Comparison of ENCODE assay signal across 15 mouse cellular contexts in genomic region chr11:31818032-31818431, GRCm38 (mm10). TPM values are rescaled to one million over a fixed set of nuclear protein-coding genes. Genes with fewer than 3 reads are reported as not detected.
DNase-seq lines count a peak whose midpoint lies in the region; ATAC-seq and TF ChIP-seq lines count a peak whose summit lies in the region.
"Had no signal": no experiment of that assay in that cellular context is flagged by ENCODE, and none has a peak within 500 bp of the region (broad histone marks: within the 10 kb centered on the region; RNA-seq: fewer than 3 reads in every experiment).

No protein-coding gene starts in this region.

- H3K36me3 ChIP-seq in neural tube, embryonic 11.5 days (ENCODE audit: control insufficient read depth, insufficient read depth, low read length): no peaks in the 10 kb centered on the region
- H3K36me3 ChIP-seq in forebrain, embryonic 13.5 days (ENCODE audit: poor library complexity, severe bottlenecking): no peaks in the 10 kb centered on the region
- no peaks in the 10 kb centered on the region for H3K36me3 ChIP-seq in hindbrain, embryonic 16.5 days (ENCODE audit: control insufficient read depth, insufficient read depth, low read length)
- no peaks in the 10 kb centered on the region for H3K36me3 ChIP-seq in neural tube, embryonic 13.5 days

- no peaks in the 10 kb centered on the region for H3K9me3 ChIP-seq in neural tube, embryonic 11.5 days (ENCODE audit: control insufficient read depth, low read length)
- H3K9me3 ChIP-seq in forebrain, embryonic 13.5 days (replicated peaks): no peaks in the 10 kb centered on the region
- H3K9me3 ChIP-seq in hindbrain, embryonic 16.5 days (ENCODE audit: control insufficient read depth, low read length): no peaks in the 10 kb centered on the region
- no peaks in the 10 kb centered on the region for H3K9me3 ChIP-seq in neural tube, embryonic 13.5 days

- H3K27ac ChIP-seq in neural tube, embryonic 11.5 days (ENCODE audit: low read depth, low read length): no peak overlapping the region
- H3K27ac ChIP-seq in forebrain, embryonic 13.5 days: 0 out of 2 replicates have a peak overlapping the region, but pooled peaks have one; percentile 14
- H3K27ac ChIP-seq in hindbrain, embryonic 16.5 days (ENCODE audit: low read depth, low read length): no peak overlapping the region
- H3K27ac ChIP-seq in neural tube, embryonic 13.5 days (replicated peaks): 0 out of 2 replicates have a peak overlapping the region, but pooled peaks have one; percentile 18
- H3K27ac ChIP-seq in layer of hippocampus, adult 2 months: no peak overlapping the region
- no peak overlapping the region for H3K27ac ChIP-seq in left cerebral cortex, adult 2 months

- intact Hi-C loops in left cerebral cortex, adult 2 months (cut with DNase I): no loop called here

- no peaks in the 10 kb centered on the region for H3K27me3 ChIP-seq in neural tube, embryonic 11.5 days (ENCODE audit: control insufficient read depth, insufficient read depth, low read length)
- H3K27me3 ChIP-seq in forebrain, embryonic 13.5 days: no peaks in the 10 kb centered on the region
- H3K27me3 ChIP-seq in hindbrain, embryonic 16.5 days (replicated peaks; ENCODE audit: control insufficient read depth, insufficient read depth, low read length): no peaks in the 10 kb centered on the region
- no peaks in the 10 kb centered on the region for H3K27me3 ChIP-seq in neural tube, embryonic 13.5 days
- H3K27me3 ChIP-seq: Patski had no signal

- peak; percentile 52 for DNase-seq in neural tube, embryonic 11.5 days (ENCODE audit: low spot score)
- no peak for DNase-seq in neural tube, embryonic 10.5 days (ENCODE audit: extremely low spot score, low spot score)
- DNase-seq in layer of hippocampus, adult 2 months (ENCODE audit: low spot score in 2 of 2): no peak
- no peak for DNase-seq in thymus, postnatal 36 days
- no peak for DNase-seq in left cerebral cortex, adult 2 months (ENCODE audit: extremely low spot score in 1 of 2, low spot score in 2 of 2)
- DNase-seq: adrenal gland, postnatal 10 days; heart, adult 18-20 months; heart, postnatal 14 days; kidney, postnatal 36 days; liver had no signal

- ATAC-seq in neural tube, embryonic 11.5 days (ENCODE audit: insufficient read depth, low FRiP score, low TSS enrichment): no peak; the same call in 1 of the 2 replicates
- peak; percentile 95 for ATAC-seq in forebrain, embryonic 13.5 days
- peak; percentile 85 for ATAC-seq in hindbrain, embryonic 16.5 days
- ATAC-seq in neural tube, embryonic 13.5 days (ENCODE audit: low read depth): peak; percentile 86
- ATAC-seq: intestine, postnatal 0 days; Patski had no signal

- no peak overlapping the region for H3K4me2 ChIP-seq in neural tube, embryonic 11.5 days (ENCODE audit: low read depth)
- H3K4me2 ChIP-seq in forebrain, embryonic 13.5 days: no peak overlapping the region
- no peak overlapping the region for H3K4me2 ChIP-seq in hindbrain, embryonic 16.5 days (ENCODE audit: low read length)
- no peak overlapping the region for H3K4me2 ChIP-seq in neural tube, embryonic 13.5 days

- 72% methylated on average over 7 of the region's 7 CpGs for WGBS in neural tube, embryonic 11.5 days
- 39% methylated on average over 7 of the region's 7 CpGs for WGBS in forebrain, embryonic 13.5 days
- WGBS in hindbrain, embryonic 16.5 days: 25% methylated on average over 7 of the region's 7 CpGs
- WGBS in neural tube, embryonic 13.5 days: 40% methylated on average over 7 of the region's 7 CpGs

- H3K4me1 ChIP-seq in neural tube, embryonic 11.5 days (ENCODE audit: control insufficient read depth, insufficient read depth, low read length): peaks cover 6% of the 10 kb centered on the region; the same call in 1 of the 2 replicates
- peaks cover 13% of the 10 kb centered on the region; the same call in 1 of the 2 replicates for H3K4me1 ChIP-seq in forebrain, embryonic 13.5 days
- peaks cover 5% of the 10 kb centered on the region for H3K4me1 ChIP-seq in hindbrain, embryonic 16.5 days (ENCODE audit: control insufficient read depth, insufficient read depth, low read depth, low read length)
- peaks cover 30% of the 10 kb centered on the region for H3K4me1 ChIP-seq in neural tube, embryonic 13.5 days (replicated peaks)

- H3K9ac ChIP-seq in neural tube, embryonic 11.5 days (ENCODE audit: low read length): no peak overlapping the region
- no peak overlapping the region for H3K9ac ChIP-seq in forebrain, embryonic 13.5 days
- H3K9ac ChIP-seq in hindbrain, embryonic 16.5 days (ENCODE audit: low read depth, low read length): no peak overlapping the region
- no peak overlapping the region for H3K9ac ChIP-seq in neural tube, embryonic 13.5 days

- no peak for TF ChIP-seq CTCF in layer of hippocampus, adult 2 months (conservative IDR thresholded peaks at IDR 0.05)
- no peak for TF ChIP-seq CTCF in left cerebral cortex, adult 2 months (IDR thresholded peaks at IDR 0.05)

- no peak overlapping the region for H3K4me3 ChIP-seq in neural tube, embryonic 11.5 days (ENCODE audit: low read depth, low read length)
- no peak overlapping the region for H3K4me3 ChIP-seq in forebrain, embryonic 13.5 days
- H3K4me3 ChIP-seq in hindbrain, embryonic 16.5 days (ENCODE audit: low read length): no peak overlapping the region
- H3K4me3 ChIP-seq in neural tube, embryonic 13.5 days: no peak overlapping the region
- no peak overlapping the region for H3K4me3 ChIP-seq in layer of hippocampus, adult 2 months
- no peak overlapping the region for H3K4me3 ChIP-seq in left cerebral cortex, adult 2 months

RNA-seq across cellular contexts. Expression of gene Cpeb4, which starts 54.0 kb away (rescaled TPM):
- 17.1 and 20.3 TPM in 2 replicates for polyA plus RNA-seq in neural tube, embryonic 11.5 days (2014; fragmentation: Nextera tagmentation; extraction: Ambion mirVana)
- polyA plus RNA-seq in forebrain, embryonic 13.5 days (2015; fragmentation: Nextera tagmentation; extraction: Ambion mirVana): 10.4 and 12.4 TPM in 2 replicates
- polyA plus RNA-seq in hindbrain, embryonic 16.5 days (2015; fragmentation: Nextera tagmentation; extraction: Ambion mirVana): 14.5 and 17.9 TPM in 2 replicates
- 15.1 and 18.2 TPM in 2 replicates for polyA plus RNA-seq in neural tube, embryonic 13.5 days (2015; fragmentation: Nextera tagmentation; extraction: Ambion mirVana)
- 100 to 1,000 TPM; 153 to 156 TPM for total RNA-seq in layer of hippocampus, adult 2 months (2021)
- total RNA-seq in left cerebral cortex, adult 2 months (2021): 100 to 1,000 TPM; 159 to 169 TPM

Comparison
In these comparisons a context has a peak if more than half of its experiments do, and no peak if none do; other contexts are left out.
1. H3K27ac ChIP-seq: peak in forebrain, embryonic 13.5 days (single experiment) and neural tube, embryonic 13.5 days (single experiment); none in neural tube, embryonic 11.5 days (single experiment), hindbrain, embryonic 16.5 days (single experiment), layer of hippocampus, adult 2 months (single experiment) and left cerebral cortex, adult 2 months (single experiment).